Mouse (Mus musculus): ENCODE data around the gene Nat8f5.
"Not testable (repeated sequence)": the region's sequence is repeated elsewhere in the genome, so short reads cannot be mapped to it uniquely, and the experiment has no call there.

GRCm38 (mm10) chr6:85864900-85865639 is 44.3 kb upstream of the Nat8f5 start:
- not testable (repeated sequence) for TF ChIP-seq CTCF, EP300 (IDR thresholded peaks at IDR 0.05; ENCODE audit: low read depth)
